Mouse (Mus musculus): ENCODE measurements at regions not wholly inside any gene's neighbourhood (a gene's known extent, or its start where the extent isn't known, plus 50 kb on each side); places are given as distances from the start of the nearest gene placed in this dataset.

DNA sequence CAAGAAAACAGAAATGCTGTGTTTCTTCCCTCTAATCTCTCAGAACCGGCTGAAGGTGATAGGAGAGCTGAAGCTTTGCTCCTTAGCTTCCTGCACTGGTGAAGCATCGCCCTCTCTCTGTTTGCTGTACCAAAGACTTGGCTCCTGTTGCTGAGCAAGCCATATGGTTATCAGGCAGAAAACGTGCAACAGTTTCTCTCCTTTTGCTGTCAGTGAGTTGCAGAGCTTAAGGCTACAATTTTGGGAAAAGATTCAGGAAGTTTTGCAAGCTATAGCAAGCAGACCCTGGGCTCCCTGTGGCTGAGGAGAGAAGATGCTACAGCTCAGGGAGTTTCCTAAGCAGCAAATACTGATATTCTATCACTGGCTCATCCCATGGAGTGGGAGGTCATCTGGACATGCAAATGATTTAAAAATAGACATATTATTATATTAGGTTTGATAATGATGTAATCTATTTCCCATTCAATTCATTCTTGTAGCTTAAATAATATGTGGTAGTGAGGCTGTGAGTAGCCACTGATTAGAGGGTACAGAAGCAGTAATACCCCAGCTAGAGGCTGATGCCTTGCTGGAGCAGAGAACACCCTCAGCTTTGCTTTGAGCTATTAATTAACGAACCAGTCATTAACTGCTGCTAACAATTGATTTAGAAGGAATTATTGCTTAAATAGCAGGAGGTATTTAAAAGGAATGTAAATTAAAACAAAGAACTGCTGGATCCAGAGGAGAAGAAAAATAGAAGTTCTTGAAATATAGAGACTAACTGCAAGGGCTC is 240.1 kb upstream of the Emcn start:
- no peak for DNase-seq (ENCODE audit: low read depth)

GRCm38 (mm10) chr3:137105930-137106329 is 234.9 kb upstream of the Emcn start:
- no peak for DNase-seq (ENCODE audit: low read depth)

GRCm38 (mm10) chr3:137108197-137108596 is 232.7 kb upstream of the Emcn start:
- no peak for DNase-seq (ENCODE audit: low read depth)

DNA sequence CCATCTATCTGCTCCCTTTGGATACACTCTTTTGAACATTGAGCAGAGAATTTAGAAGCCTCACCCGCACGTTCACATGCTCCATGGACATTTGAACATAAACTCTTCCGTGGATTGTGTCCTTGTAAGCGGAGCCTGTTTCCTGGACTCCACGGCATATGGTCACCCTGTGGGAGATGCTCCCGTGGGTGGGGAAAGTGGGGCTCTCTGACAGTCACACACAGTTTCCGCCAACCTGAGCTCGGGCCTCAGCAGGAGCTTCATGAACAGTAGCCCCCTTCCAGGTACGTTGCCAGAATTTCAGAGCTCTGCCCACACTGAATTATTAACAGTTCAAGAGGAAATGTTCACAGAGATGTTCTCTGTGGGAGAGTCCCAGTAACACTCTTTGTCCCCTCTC is 231.1 kb upstream of the Emcn start:
- no peak for DNase-seq (ENCODE audit: low read depth)

GRCm38 (mm10) chr3:137110485-137110884 is 230.4 kb upstream of the Emcn start:
- no peak for DNase-seq (ENCODE audit: low read depth)

GRCm38 (mm10) chr3:137129967-137130366 is 210.9 kb upstream of the Emcn start:
- DNase-seq (ENCODE audit: low read depth): no peak

DNA sequence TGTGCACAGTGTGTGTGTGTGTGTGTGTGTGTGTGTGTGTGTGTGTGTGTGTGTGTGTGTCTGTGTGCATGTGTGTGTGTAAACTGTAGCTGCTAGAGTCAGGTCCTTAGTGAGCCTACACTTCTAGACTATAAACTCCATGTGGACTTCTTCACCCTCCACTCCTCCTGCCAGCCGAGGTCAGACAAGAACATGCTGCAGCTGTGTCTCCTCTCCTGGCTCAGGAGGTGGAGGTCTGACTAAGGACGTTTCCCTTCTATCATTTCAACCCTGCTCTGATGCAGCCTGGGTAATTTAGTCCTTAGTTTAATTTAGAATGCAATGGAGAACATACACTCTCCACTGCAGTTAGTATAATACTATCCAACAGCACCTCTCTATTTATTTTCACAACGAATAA is 198.8 kb upstream of the Emcn start:
- DNase-seq (ENCODE audit: low read depth): no peak

DNA sequence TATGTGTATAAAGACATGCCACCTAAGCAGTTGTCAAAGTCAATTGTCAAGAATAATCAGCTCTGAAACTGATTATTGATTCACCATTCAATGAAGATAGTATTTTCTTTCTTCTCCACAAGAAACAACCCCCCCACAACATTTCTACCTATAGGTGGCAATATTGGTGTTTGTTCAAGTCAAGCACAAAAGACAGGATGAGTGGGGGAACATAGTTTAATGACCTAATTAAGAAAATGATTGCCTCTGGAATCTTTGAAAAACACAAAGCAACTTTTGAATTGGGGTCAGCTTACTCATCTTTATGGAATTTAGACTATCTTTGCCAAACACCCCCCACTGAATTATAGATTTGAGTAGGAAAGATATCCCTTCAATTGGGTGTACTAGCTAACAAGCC is 194.8 kb upstream of the Emcn start:
- DNase-seq (ENCODE audit: low read depth): no peak

DNA sequence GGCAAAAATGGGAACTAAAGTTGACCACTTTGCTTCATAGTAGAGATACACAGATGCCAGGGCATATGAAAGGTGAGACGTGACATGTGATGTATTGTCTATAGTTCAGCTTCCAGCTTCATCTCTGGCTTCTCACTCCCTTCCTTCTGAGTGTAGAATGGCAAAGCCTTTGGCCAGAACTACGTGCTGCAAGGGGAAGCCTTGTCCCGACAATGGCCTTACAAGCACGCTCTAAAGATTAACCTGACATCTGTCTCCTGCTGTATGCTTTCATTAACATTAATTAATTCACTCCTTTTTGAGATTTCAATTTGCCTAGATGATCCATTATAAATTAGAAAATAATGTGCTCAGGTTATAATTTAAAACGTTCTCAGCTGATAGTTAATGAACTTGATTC is 193.5 kb upstream of the Emcn start:
- DNase-seq (ENCODE audit: low read depth): no peak

GRCm38 (mm10) chr3:137150414-137151010 is 190.4 kb upstream of the Emcn start:
- DNase-seq (ENCODE audit: low read depth): peak; percentile 89

- DNase-seq (ENCODE audit: low read depth): peak; percentile 78
These were observed 189.4 kb upstream of the Emcn start for GRCm38 (mm10) chr3:137151431-137151830.

GRCm38 (mm10) chr3:137153234-137153633 is 187.6 kb upstream of the Emcn start:
- no peak for DNase-seq (ENCODE audit: low read depth)

DNA sequence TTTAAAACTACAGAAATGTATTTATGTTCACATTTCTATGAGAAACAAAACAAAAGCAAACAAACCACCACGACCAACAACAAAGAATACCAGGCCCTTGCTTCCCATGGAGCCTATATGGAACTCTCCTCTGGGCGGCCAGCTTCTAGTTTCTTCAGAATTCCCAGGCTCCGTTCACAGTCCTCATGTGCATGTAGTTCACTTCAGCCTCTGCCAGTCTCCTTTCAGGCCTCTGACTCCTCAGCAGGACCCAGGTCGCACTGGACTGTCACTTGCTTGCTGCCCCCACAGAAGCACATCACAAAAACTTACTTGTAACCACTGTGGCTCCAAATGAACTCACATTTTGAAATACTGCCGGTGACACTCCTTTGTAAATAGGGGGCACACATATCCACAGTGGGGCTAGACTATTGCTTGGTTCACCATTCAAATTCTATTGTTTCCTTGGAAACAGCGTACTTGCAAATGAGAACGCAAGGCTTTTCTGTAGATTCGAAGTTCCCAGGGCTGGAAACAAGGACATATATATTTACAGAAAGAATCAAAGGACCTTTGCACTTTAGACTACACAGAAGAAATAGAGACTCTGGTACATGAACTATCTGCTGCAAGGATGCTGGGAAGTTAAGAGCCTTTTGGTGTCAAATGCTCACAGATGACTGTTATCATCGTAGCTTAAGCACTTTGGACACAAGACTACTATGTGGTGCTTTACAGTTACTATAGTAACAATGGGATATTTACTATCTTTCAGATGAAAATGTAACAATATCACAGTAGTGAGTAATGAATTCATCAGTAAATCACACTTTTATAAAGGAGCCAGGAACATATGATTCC is 186.4 kb upstream of the Emcn start:
- DNase-seq (ENCODE audit: low read depth): no peak

DNA sequence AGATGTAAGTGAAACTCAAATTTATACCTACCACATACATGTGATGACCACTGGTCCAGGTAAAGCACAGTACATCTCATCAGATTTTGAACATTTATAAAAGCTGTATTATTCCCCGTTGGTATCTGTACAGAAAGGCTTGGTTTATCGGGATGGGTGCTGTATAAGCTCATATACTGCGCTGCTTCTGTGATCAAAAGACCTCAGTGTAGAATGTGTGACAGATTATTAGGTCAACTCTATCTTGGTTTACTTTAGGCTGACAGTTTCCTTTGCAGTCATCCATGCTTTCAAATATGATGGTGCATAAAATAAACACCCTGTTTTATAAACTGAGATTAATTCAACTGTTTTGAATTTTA is 185.8 kb upstream of the Emcn start:
- no peak for DNase-seq (ENCODE audit: low read depth)

DNA sequence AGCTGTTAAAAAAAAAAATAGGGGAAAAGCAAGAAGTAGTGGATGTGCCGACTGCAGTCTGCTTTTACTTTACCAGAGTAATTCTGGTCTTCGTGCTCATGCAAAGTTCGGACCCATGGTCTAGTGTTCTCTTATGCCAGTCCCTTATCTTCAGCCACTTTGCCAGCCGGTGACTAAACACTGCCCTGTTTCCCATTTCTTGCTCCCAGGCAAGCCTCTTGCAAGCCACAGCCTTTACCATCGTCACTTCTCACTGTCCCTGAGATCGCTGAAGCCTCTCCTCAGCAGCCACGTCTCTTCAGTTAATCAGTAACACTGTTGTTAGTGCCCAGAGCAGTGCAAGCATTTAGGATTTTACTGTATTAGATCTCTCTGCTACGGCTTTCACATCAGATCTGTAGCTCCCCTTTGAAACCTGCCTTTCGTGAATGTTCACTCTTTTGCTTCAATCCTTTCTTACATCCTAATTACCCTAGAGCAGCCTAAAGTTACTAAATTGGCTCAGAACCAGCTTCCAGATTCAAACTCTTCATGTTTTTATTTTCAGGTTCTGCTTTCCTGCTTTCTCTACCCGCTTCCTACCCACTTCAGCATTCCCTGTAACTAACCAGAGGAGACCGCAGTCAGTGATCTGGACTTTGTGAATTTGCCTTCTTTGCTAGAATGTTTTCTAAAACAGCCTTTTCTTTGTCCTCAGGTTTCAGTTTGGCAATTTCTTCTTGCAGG is 184.5 kb upstream of the Emcn start:
- no peak for DNase-seq (ENCODE audit: low read depth)

DNA sequence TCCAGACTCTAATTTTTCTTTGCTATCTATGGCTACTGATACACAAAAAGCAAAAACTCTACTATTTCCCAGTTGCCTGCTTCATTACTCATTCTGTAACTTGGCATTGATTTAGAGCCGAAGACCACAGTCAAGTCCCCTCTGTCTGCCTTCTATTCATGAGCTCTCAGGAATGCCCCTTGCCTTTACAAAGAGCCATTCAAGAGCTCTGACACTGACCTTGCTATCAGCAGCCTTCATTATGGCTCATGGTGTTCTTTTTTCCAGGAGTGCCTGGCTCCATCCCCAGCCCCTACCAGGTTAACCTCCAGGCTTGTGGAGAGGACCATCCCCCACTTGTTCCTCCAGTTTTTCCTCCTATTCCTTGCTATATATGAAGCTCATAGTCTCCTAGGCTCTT is 151.8 kb upstream of the Emcn start:
- DNase-seq (ENCODE audit: low read depth): peak; percentile 8

GRCm38 (mm10) chr3:137190489-137190888 is 150.4 kb upstream of the Emcn start:
- no peak for DNase-seq (ENCODE audit: low read depth)

GRCm38 (mm10) chr3:137191009-137191408 is 149.9 kb upstream of the Emcn start:
- DNase-seq (ENCODE audit: low read depth): no peak

- DNase-seq (ENCODE audit: low read depth): no peak
These were observed 147.0 kb upstream of the Emcn start for GRCm38 (mm10) chr3:137193873-137194272.

GRCm38 (mm10) chr3:137211667-137212066 is 129.2 kb upstream of the Emcn start:
- no peak for DNase-seq (ENCODE audit: low read depth)

GRCm38 (mm10) chr3:137216036-137216435 is 124.8 kb upstream of the Emcn start:
- no peak for DNase-seq (ENCODE audit: low read depth)

DNA sequence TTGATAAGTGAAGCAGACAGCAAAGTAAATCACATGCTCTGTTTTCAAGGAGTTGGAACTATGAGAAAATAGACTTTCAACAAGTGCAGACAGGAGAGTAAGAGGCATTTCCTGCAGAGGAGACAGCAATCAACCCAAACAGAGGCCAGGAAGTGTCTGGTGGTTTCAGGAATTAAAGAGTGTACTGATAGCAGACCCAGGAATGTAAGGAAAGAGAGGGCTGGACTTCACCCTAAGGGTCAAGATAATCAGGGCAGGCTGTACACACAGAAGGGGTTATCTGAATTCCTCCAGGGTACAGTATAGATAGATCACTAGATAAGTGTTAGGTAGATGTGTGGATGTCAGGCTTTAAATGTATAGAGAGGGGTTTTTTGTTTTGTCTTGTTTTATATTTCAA is 123.6 kb upstream of the Emcn start:
- peak; percentile 18 for DNase-seq (ENCODE audit: low read depth)

All from fibroblast of lung, adult 2 months (primary cell).